Mouse (Mus musculus) lung, adult 10 weeks (tissue): ENCODE data around the gene Gm4763. TPM values are rescaled to one million over a fixed set of nuclear protein-coding genes. Genes with fewer than 3 reads are reported as not detected.

Experiments used
- polyA plus RNA-seq: library from polyadenylated mRNA; stranded (reverse); fragments of 350-450 nt; fragmentation: Illumina TruSeq; extraction: RNeasy Lipid Tissue Mini Kit (QIAGEN cat#74804); gene quantifications from one replicate; pipeline ENCODE4 v1.2.3, GENCODE M21; 2014; ENCODE audit warnings: low read depth, low replicate concordance; ENCODE audit not compliant: insufficient read depth

The Gm4763 gene
- not detected for polyA plus RNA-seq

GRCm38 (mm10) chr7:24726808-24727207, at the start of gene Gm4763:
Gene Gm4763 (minus strand): TSS chr7:24726908.

GRCm38 (mm10) chr7:24760211-24760610, 33.5 kb upstream of the Gm4763 start, which contains the start of gene Cd177:
Gene Cd177 (minus strand): TSS chr7:24760311.

DNA sequence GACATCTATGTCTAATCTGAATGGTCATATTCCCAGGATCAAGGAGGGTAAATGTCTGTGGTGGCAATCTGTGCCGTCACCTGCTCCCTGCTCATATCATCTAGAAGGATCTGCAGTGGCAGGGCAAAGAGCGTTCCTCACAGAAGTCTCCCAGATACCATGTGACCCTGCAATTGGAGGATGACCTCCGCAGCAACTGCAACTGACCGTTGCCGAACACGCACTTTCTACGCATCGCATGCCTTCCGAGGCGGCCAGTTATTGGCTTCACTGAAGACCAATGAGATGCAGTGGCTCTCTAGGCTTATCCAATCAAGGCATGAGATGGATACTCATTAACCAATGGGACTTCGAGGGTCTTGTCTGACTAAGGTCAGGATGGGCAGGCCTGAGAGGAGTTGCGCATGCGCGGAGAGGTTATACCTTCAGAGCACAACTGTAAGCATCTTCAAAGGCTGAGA, 17.8 kb downstream of the Gm4763 start, which contains the start of gene BC049730:
Gene BC049730, plus strand, starts transcription at position 411 of the 461 bp plus-strand sequence.

GRCm38 (mm10) chr7:24676575-24676974, 50.1 kb downstream of the Gm4763 start, which contains the start of gene Tex101:
Gene Tex101 (minus strand): TSS chr7:24676675.

Other genes starting within 250 kb of the Gm4763 start
- 8.8 TPM for gene Cadm4, start 244.9 kb downstream of the Gm4763 start, polyA plus RNA-seq
- 2.8 TPM for gene Zfp428, start 219.9 kb downstream of the Gm4763 start, polyA plus RNA-seq
- gene AC161166.1, start 214.5 kb downstream of the Gm4763 start, polyA plus RNA-seq = not detected
- gene Irgq, start 196.2 kb downstream of the Gm4763 start, polyA plus RNA-seq = 4.7 TPM
- gene Pinlyp, start 180.8 kb downstream of the Gm4763 start, polyA plus RNA-seq = not detected
- gene Xrcc1, start 180.6 kb downstream of the Gm4763 start, polyA plus RNA-seq = 16.8 TPM
- gene Ethe1, start 139.4 kb downstream of the Gm4763 start, polyA plus RNA-seq = 11.8 TPM
- gene Zfp575, start 139.3 kb downstream of the Gm4763 start, polyA plus RNA-seq = 0.08 TPM
- 2.1 TPM for gene Phldb3, start 116.1 kb downstream of the Gm4763 start, polyA plus RNA-seq
- not detected for gene Lypd3, start 90.4 kb downstream of the Gm4763 start, polyA plus RNA-seq
- gene Tex101, start 50.2 kb downstream of the Gm4763 start, polyA plus RNA-seq = not detected
- not detected for gene BC049730, start 17.7 kb downstream of the Gm4763 start, polyA plus RNA-seq
- gene Cd177, start 33.4 kb upstream of the Gm4763 start, polyA plus RNA-seq = 2.9 TPM
- gene Ceacam10, start 50.3 kb upstream of the Gm4763 start, polyA plus RNA-seq = 0.31 TPM
- 10.3 TPM for gene Gm9844, start 135.3 kb upstream of the Gm4763 start, polyA plus RNA-seq
- not detected for gene Lypd4, start 143.0 kb upstream of the Gm4763 start, polyA plus RNA-seq
- gene Dmrtc2, start 143.1 kb upstream of the Gm4763 start, polyA plus RNA-seq = not detected
- 2,096 TPM for gene Rps19, start 157.5 kb upstream of the Gm4763 start, polyA plus RNA-seq
- 88.3 TPM for gene Cd79a, start 170.5 kb upstream of the Gm4763 start, polyA plus RNA-seq
- gene Arhgef1, start 176.0 kb upstream of the Gm4763 start, polyA plus RNA-seq = 98.1 TPM
- not detected for gene Gm4881, start 217.6 kb upstream of the Gm4763 start, polyA plus RNA-seq
- gene Rabac1, start 245.8 kb upstream of the Gm4763 start, polyA plus RNA-seq = 441 TPM